Mouse (Mus musculus): ENCODE results near the gene Ebf3. TPM values are rescaled to one million over a fixed set of nuclear protein-coding genes. Genes with fewer than 3 reads are reported as not detected.

Gene Ebf3
- polyA plus RNA-seq, 1 experiment from 2014 or later = 23.9 TPM

DNA sequence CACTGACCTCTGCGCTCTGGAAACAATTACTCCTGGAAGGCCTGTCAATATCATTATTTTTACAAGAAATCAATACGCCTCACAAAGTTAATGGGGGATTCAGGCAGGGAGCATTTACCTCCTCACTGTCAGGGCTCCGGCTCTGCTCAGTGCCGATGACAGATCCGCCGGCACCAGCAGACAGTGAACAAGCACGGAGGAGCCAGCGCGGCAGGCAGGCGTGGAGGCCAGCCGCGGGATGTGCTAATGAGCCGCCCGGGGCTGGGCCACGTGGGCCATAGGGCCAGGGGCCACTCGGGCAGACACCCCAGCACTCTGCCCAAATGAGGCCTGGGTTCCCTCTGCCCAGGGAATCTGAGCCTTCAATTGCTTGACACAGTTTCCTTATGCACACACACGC lies 47.7 kb downstream of the Ebf3 start:
- Histone ChIP-seq H3K36me3 (no peaks in the 10 kb centered on the region), H3K27me3 (no peaks in the 10 kb centered on the region), H3K9me3 (no peaks in the 10 kb centered on the region), H3K27ac (replicated peaks) (peak overlapping the region; percentile 68), H3K4me3 (peak overlapping the region; percentile 13), H3K4me1 (replicated peaks) (peaks cover 96% of the 10 kb centered on the region), H3K9ac (peak overlapping the region; percentile 58), H3K4me2 (peak overlapping the region; percentile 47)
- WGBS = 10% methylated on average over 17 of the region's 17 CpGs
- ATAC-seq (ENCODE audit: low read depth) = 0 out of 2 replicates have a peak, but pooled peaks have one; percentile 10

GRCm38 (mm10) chr7:137262330-137262729 lies 51.9 kb downstream of the Ebf3 start:
- 69% methylated on average over 8 of the region's 8 CpGs for WGBS
- Histone ChIP-seq H3K4me3 (no peak overlapping the region), H3K36me3 (no peaks in the 10 kb centered on the region), H3K4me1 (replicated peaks) (peaks cover 97% of the 10 kb centered on the region), H3K4me2 (no peak overlapping the region), H3K27ac (replicated peaks) (no peak overlapping the region), H3K9me3 (no peaks in the 10 kb centered on the region), H3K27me3 (no peaks in the 10 kb centered on the region), H3K9ac (no peak overlapping the region)
- no peak for ATAC-seq (ENCODE audit: low read depth)

DNA sequence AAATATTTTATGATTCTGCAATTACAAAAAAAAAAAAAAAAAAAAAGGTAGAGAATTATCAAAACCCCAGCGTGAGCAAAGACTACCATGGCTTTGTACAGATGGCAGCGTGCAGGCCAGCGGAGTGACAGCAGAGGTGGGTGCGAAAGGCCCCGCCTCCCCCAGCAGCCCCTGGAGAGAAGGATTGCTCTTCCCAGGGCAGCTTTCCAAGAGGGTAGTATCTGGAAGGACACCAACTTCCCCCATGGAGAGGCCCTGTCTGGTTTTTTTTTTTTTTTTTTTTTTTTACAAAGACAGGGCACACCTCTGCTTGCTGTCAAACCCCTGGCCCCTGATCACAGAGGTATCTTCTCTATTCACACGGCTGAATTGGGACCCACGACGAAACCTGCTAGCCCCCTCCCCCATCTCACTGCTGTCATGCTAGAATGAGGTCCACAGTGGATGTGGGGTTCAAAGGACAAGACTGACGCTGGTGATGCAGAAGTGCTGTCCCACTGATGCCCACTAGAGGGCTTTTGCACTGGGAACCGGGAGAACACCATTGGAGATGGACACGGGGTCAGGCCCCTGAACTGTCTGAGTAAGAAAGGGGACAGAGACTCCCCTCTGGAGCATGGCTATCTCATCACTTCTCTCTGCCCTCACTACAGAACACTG lies 67.9 kb downstream of the Ebf3 start:
- Histone ChIP-seq H3K27me3 (no peaks in the 10 kb centered on the region), H3K36me3 (no peaks in the 10 kb centered on the region), H3K27ac (replicated peaks) (peak overlapping the region; percentile 86), H3K9ac (peak overlapping the region; percentile 23; the same call in 1 of the 2 replicates), H3K4me2 (no peak overlapping the region), H3K9me3 (no peaks in the 10 kb centered on the region), H3K4me1 (replicated peaks) (peaks cover 96% of the 10 kb centered on the region), H3K4me3 (no peak overlapping the region)
- ATAC-seq (ENCODE audit: low read depth) = no peak
- 19% methylated on average over 11 of the region's 11 CpGs for WGBS

- peak overlapping the region; percentile 21 for H3K4me2 ChIP-seq
These were observed 69.4 kb downstream of the Ebf3 start for GRCm38 (mm10) chr7:137244839-137245238.

GRCm38 (mm10) chr7:137240481-137240880 lies 73.8 kb downstream of the Ebf3 start:
- no peak for ATAC-seq (ENCODE audit: low read depth)
- peak overlapping the region; percentile 44 for H3K9ac ChIP-seq
- peak overlapping the region; percentile 7; the same call in 1 of the 2 replicates for H3K4me2 ChIP-seq
- no peak overlapping the region for H3K4me3 ChIP-seq
- H3K36me3 ChIP-seq = peaks cover 6% of the 10 kb centered on the region
- peak overlapping the region; percentile 93 for H3K27ac ChIP-seq (replicated peaks)
- H3K9me3 ChIP-seq = no peaks in the 10 kb centered on the region
- whole genome bisulfite sequencing = 68% methylated on average over 8 of the region's 8 CpGs
- H3K4me1 ChIP-seq (replicated peaks) = peaks cover 91% of the 10 kb centered on the region
- H3K27me3 ChIP-seq = no peaks in the 10 kb centered on the region

More at GRCm38 (mm10) chr7:137244839-137245238, 69.4 kb downstream of the Ebf3 start:
- WGBS = 29% methylated on average over 7 of the region's 7 CpGs
- Histone ChIP-seq H3K27ac (replicated peaks) (peak overlapping the region; percentile 93), H3K36me3 (no peaks in the 10 kb centered on the region), H3K27me3 (no peaks in the 10 kb centered on the region), H3K4me1 (replicated peaks) (peaks cover 98% of the 10 kb centered on the region), H3K4me3 (no peak overlapping the region), H3K9ac (peak overlapping the region; percentile 60), H3K9me3 (no peaks in the 10 kb centered on the region)
- peak; percentile 23; the same call in 1 of the 2 replicates for ATAC-seq (ENCODE audit: low read depth)

DNA sequence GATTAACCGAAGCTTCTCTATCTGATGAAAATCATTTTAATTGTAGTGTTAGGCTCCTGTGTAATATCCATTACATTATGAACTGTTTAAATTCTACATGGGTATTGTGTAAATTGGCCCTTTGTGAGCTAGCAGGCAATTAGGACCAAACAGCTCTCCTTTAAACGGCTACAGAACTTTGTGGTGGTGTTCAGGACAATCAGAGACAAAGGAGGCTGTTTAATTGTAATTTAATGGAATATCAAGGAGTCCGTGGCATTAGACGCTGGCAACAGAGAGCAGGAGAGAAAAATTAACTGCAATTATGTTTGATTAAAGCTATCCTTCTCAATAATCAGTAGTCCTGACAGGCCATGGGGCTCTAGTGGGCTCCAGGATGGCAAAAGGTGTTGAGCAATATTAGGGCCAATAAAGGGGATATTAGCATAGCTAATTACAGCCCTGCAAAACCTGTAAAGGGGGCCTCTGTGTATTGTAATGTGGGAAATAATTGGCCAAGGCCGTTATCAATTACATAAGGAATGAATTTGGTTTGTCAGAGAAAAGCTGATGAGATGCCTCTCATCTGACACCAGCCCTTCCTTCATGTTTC lies 74.6 kb downstream of the Ebf3 start:
- Histone ChIP-seq H3K4me1 (replicated peaks) (peaks cover 83% of the 10 kb centered on the region), H3K27me3 (no peaks in the 10 kb centered on the region), H3K27ac (replicated peaks) (peak overlapping the region; percentile 93), H3K4me2 (no peak overlapping the region), H3K4me3 (no peak overlapping the region), H3K9ac (0 out of 2 replicates have a peak overlapping the region, but pooled peaks have one; percentile 44), H3K36me3 (peaks cover 14% of the 10 kb centered on the region), H3K9me3 (no peaks in the 10 kb centered on the region)
- WGBS = 22% methylated on average over 5 of the region's 5 CpGs
- ATAC-seq (ENCODE audit: low read depth) = peak; percentile 68

GRCm38 (mm10) chr7:137237419-137237818 lies 76.8 kb downstream of the Ebf3 start:
- no peak for ATAC-seq (ENCODE audit: low read depth)
- no peaks in the 10 kb centered on the region for H3K9me3 ChIP-seq
- H3K36me3 ChIP-seq = peaks cover 24% of the 10 kb centered on the region
- no peaks in the 10 kb centered on the region for H3K27me3 ChIP-seq
- H3K9ac ChIP-seq = peak overlapping the region; percentile 61; the same call in 1 of the 2 replicates
- H3K4me2 ChIP-seq = 0 out of 2 replicates have a peak overlapping the region, but pooled peaks have one; percentile 15
- 33% methylated on average over 12 of the region's 12 CpGs for WGBS
- peak overlapping the region; percentile 93 for H3K27ac ChIP-seq (replicated peaks)
- H3K4me3 ChIP-seq = no peak overlapping the region
- H3K4me1 ChIP-seq (replicated peaks) = peaks cover 62% of the 10 kb centered on the region

DNA sequence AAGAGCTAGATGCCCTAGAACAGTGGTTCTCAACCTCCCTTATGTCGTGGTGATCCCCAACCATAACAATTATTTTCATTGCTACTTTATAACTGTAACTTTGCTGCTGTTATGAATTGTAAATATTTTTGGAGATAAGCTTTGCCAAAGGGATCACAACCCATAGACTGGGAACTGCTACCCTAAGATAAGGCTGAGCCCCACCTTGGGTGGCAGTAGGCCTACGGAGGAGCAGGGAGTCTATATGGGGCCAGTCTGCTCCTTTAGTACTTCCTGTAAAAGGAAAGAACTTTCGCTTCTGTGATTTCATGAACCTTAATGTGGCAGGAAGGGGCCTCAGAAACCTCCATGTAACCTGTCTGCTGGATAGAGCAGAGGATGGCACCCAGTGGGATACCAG lies 90.4 kb downstream of the Ebf3 start:
- no peak for ATAC-seq (ENCODE audit: low read depth)
- H3K4me3 ChIP-seq = no peak overlapping the region
- peaks cover 86% of the 10 kb centered on the region for H3K4me1 ChIP-seq (replicated peaks)
- H3K9ac ChIP-seq = no peak overlapping the region
- peaks cover 40% of the 10 kb centered on the region for H3K36me3 ChIP-seq
- H3K9me3 ChIP-seq = no peaks in the 10 kb centered on the region
- WGBS = 93% methylated on average over 3 of the region's 3 CpGs
- H3K4me2 ChIP-seq = no peak overlapping the region
- no peaks in the 10 kb centered on the region for H3K27me3 ChIP-seq
- no peak overlapping the region for H3K27ac ChIP-seq (replicated peaks)

DNA sequence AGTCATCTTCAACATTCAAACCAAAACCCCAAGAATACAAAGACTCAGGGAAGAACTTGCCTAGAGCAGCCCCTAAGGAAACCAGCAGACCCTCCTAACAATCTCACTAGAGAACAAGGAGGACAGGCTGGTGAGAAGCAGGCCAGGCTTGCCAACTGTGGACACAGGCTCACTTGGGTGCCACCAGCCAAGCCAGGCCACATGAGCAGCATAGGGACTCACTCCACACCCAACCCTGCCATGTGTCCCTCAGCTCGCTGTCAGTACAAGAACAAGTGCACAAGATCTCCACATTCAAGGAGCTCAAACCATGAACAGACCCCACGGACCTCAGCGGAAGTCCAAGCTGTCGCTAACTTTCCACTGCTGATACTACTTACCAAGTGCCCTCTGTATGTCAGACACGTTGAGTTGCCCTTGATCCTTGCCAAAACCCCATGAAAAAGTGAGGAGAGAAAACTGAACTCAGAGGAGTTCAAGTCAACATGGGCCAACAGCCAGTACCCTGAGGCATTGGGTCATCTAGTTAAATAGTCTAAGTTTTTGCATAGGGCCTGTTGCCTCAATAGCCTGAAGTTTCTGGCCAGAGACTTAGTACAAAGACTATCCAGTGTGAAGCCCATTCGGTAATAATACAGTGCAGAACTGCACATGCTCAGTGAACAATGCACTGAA lies 91.3 kb downstream of the Ebf3 start:
- H3K27me3 ChIP-seq = no peaks in the 10 kb centered on the region
- H3K36me3 ChIP-seq = peaks cover 49% of the 10 kb centered on the region
- H3K4me3 ChIP-seq = no peak overlapping the region
- WGBS = 93% methylated on average over 6 of the region's 6 CpGs
- no peaks in the 10 kb centered on the region for H3K9me3 ChIP-seq
- peak overlapping the region; percentile 82; the same call in 1 of the 2 replicates for H3K27ac ChIP-seq (replicated peaks)
- H3K4me1 ChIP-seq (replicated peaks) = peaks cover 77% of the 10 kb centered on the region
- H3K9ac ChIP-seq = no peak overlapping the region
- H3K4me2 ChIP-seq = no peak overlapping the region
- no peak for ATAC-seq (ENCODE audit: low read depth)

DNA sequence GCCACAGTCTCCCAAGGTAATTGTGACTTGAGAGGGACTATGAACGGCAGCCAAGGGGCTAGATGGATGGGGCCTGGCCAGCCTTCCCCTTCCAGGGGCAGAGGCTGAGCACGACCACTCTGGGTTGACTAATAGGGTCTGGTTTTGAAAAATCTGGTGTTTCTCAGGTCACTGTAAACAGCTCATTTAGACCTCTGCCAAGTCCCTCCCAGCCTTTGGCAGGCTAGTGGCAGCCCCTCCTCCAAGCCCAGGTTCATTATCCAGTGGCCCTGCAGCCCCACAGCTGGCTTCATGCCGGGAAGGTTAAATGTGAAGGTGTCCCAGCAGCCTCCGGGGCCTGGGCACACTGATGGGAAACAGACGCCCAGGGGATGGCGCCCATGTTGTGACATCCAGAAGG lies 92.6 kb downstream of the Ebf3 start:
- H3K9me3 ChIP-seq = no peaks in the 10 kb centered on the region
- peaks cover 64% of the 10 kb centered on the region for H3K4me1 ChIP-seq (replicated peaks)
- peaks cover 46% of the 10 kb centered on the region for H3K36me3 ChIP-seq
- peak; percentile 73 for ATAC-seq (ENCODE audit: low read depth)
- WGBS = 20% methylated on average over 6 of the region's 6 CpGs
- no peaks in the 10 kb centered on the region for H3K27me3 ChIP-seq
- peak overlapping the region; percentile 82 for H3K27ac ChIP-seq (replicated peaks)
- no peak overlapping the region for H3K4me2 ChIP-seq
- no peak overlapping the region for H3K4me3 ChIP-seq
- H3K9ac ChIP-seq = 0 out of 2 replicates have a peak overlapping the region, but pooled peaks have one; percentile 23

DNA sequence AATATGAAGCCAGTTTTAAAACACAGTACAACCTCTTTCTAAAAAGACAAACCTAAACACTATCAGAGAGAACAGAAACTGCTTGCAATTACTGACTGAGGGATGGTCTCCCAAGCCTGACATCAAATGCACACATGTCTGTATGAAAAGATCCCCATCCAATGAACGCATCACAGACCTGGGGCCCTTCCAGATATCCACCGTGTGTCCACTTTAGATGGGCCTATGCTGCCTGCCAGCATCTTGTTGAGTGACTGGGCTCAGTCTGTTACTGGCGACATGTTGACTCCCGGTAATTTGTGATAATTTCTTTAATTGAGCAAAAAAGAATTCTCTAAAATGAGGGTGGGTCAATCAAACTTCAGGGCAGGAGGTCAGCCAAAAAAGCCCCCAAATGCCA lies 93.8 kb downstream of the Ebf3 start:
- H3K27me3 ChIP-seq = no peaks in the 10 kb centered on the region
- H3K9me3 ChIP-seq = no peaks in the 10 kb centered on the region
- H3K4me2 ChIP-seq = no peak overlapping the region
- no peak overlapping the region for H3K9ac ChIP-seq
- H3K36me3 ChIP-seq = peaks cover 42% of the 10 kb centered on the region
- 84% methylated on average over 4 of the region's 4 CpGs for WGBS
- ATAC-seq (ENCODE audit: low read depth) = no peak
- no peak overlapping the region for H3K4me3 ChIP-seq
- 0 out of 2 replicates have a peak overlapping the region, but pooled peaks have one; percentile 24 for H3K27ac ChIP-seq (replicated peaks)
- H3K4me1 ChIP-seq (replicated peaks) = peaks cover 52% of the 10 kb centered on the region

DNA sequence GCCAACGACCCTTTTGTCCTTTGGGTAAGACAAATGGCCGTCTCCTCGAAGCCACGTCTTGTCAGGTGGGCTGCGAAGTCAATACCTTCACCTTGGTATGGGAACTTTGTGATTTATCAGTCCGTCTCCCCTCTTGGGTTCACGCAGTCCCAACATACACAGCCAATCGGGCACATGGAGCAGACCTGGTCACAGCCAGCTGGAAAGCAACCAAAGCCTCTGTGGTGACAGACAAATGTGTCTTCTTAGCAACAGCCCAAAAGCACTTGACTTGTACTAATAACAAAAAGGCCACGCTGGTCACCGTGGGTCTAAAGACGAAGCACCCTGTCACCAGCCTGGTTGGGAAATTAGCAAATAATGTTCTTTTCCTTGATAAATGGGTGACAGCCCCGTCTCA lies 95.5 kb downstream of the Ebf3 start:
- H3K9ac ChIP-seq = no peak overlapping the region
- no peak overlapping the region for H3K4me3 ChIP-seq
- H3K4me1 ChIP-seq (replicated peaks) = peaks cover 45% of the 10 kb centered on the region
- no peak for ATAC-seq (ENCODE audit: low read depth)
- H3K36me3 ChIP-seq = peaks cover 32% of the 10 kb centered on the region
- H3K27me3 ChIP-seq = no peaks in the 10 kb centered on the region
- H3K4me2 ChIP-seq = no peak overlapping the region
- 82% methylated on average over 12 of the region's 12 CpGs for WGBS
- H3K9me3 ChIP-seq = no peaks in the 10 kb centered on the region
- H3K27ac ChIP-seq (replicated peaks) = 0 out of 2 replicates have a peak overlapping the region, but pooled peaks have one; percentile 42
